Mouse (Mus musculus) hindbrain, embryonic 13.5 days (tissue): ENCODE measurements around the gene Atp10a. TPM values are rescaled to one million over a fixed set of nuclear protein-coding genes. Genes with fewer than 3 reads are reported as not detected.

ENCODE experiments used
- ATAC-seq: fragments of 200-750 bp; cut with Nextera tagmentation; 2 replicates; pipeline ENCODE4 v1.8.0; 2017; ENCODE audit warnings: moderate TSS enrichment; ENCODE audit not compliant: low FRiP score
- H3K27ac ChIP-seq: fragments of 300-500 bp; sonication (generic); 2 replicates; pipeline ENCODE4 v1.5.1; 2015; ENCODE audit warnings: inconsistent platforms, mild to moderate bottlenecking, moderate library complexity
- H3K27me3 ChIP-seq: fragments of 300-500 bp; sonication (generic); 2 replicates; pipeline ENCODE4 v1.6.1; 2015; ENCODE audit warnings: mild to moderate bottlenecking, inconsistent platforms
- H3K36me3 ChIP-seq: fragments of 300-500 bp; sonication (generic); 2 replicates; pipeline ENCODE4 v1.6.1; 2015; ENCODE audit warnings: mild to moderate bottlenecking, inconsistent platforms
- H3K4me1 ChIP-seq: fragments of 300-500 bp; sonication (generic); replicated peaks from 2 replicates; pipeline ENCODE4 v1.6.1; 2015; ENCODE audit warnings: inconsistent platforms
- H3K4me2 ChIP-seq: fragments of 300-500 bp; sonication (generic); 2 replicates; pipeline ENCODE4 v1.6.1; 2015; ENCODE audit warnings: inconsistent platforms, mild to moderate bottlenecking, moderate library complexity
- H3K4me3 ChIP-seq: fragments of 300-500 bp; sonication (generic); 2 replicates; pipeline ENCODE4 v1.5.1; 2015; ENCODE audit warnings: mild to moderate bottlenecking, inconsistent platforms
- H3K9ac ChIP-seq: fragments of 300-500 bp; sonication (generic); 2 replicates; pipeline ENCODE4 v1.6.1; 2015; ENCODE audit warnings: mild to moderate bottlenecking, inconsistent platforms
- H3K9me3 ChIP-seq: fragments of 300-500 bp; sonication (generic); 2 replicates; pipeline ENCODE4 v1.6.1; 2016; ENCODE audit warnings: inconsistent platforms
- WGBS: fragments of 180-500 bp; shearing (Covaris S2); methylation state at CpG from one replicate; pipeline ENCODE4 v1.1.7; 2015; 5-methylcytosine and 5-hydroxymethylcytosine counted together
- polyA plus RNA-seq: library from polyadenylated mRNA; unstranded; fragments of >200 nt; fragmentation: Nextera tagmentation; extraction: Ambion mirVana; gene quantifications from 2 replicates; pipeline ENCODE4 v1.2.1, GENCODE M21; 2015

Atp10a gene
- polyA plus RNA-seq, 1 experiment from 2014 or later: 0.84 TPM

DNA sequence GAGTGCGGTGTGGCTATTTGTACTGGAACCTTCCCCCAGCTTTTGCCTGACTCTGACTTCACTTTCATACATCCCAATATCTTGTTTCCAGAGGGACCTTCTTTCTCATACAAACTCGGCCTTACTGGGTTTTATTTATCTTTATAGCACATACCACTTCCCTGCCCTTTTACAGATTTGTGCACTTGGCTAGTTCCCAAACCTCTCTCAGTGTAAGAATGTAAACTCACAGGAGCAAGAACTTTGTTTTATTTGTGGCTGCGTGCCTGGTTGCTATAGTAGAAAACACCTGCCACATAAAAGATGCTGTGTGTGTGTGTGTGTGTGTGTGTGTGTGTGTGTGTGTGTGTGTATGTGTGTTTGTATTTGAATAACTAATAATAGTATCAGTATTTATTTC lies 37.4 kb downstream of the Atp10a start:
- no peaks in the 10 kb centered on the region for H3K9me3 ChIP-seq
- H3K9ac ChIP-seq: no peak overlapping the region
- ATAC-seq: no peak
- no peaks in the 10 kb centered on the region for H3K27me3 ChIP-seq
- H3K4me2 ChIP-seq: no peak overlapping the region
- H3K4me1 ChIP-seq: peaks cover 10% of the 10 kb centered on the region
- H3K36me3 ChIP-seq: no peaks in the 10 kb centered on the region
- H3K4me3 ChIP-seq: no peak overlapping the region
- H3K27ac ChIP-seq: no peak overlapping the region
- WGBS: 83% methylated on average over 3 of the region's 3 CpGs

GRCm38 (mm10) chr7:58695661-58696060 lies 39.7 kb downstream of the Atp10a start:
- no peak for ATAC-seq
- Histone ChIP-seq H3K36me3 (no peaks in the 10 kb centered on the region), H3K9ac (no peak overlapping the region), H3K4me2 (no peak overlapping the region), H3K27ac (no peak overlapping the region), H3K4me3 (no peak overlapping the region), H3K27me3 (no peaks in the 10 kb centered on the region), H3K9me3 (no peaks in the 10 kb centered on the region), H3K4me1 (0 out of 2 replicates have a peak, but pooled peaks cover 4% of the 10 kb centered on the region)
- 95% methylated on average over 1 of the region's 1 CpGs for WGBS

GRCm38 (mm10) chr7:58697092-58697491 lies 41.1 kb downstream of the Atp10a start:
- H3K4me1 ChIP-seq: 0 out of 2 replicates have a peak, but pooled peaks cover 4% of the 10 kb centered on the region
- H3K9me3 ChIP-seq: no peaks in the 10 kb centered on the region
- H3K4me3 ChIP-seq: no peak overlapping the region
- WGBS: 81% methylated on average over 2 of the region's 2 CpGs
- no peaks in the 10 kb centered on the region for H3K27me3 ChIP-seq
- no peak overlapping the region for H3K9ac ChIP-seq
- no peak overlapping the region for H3K4me2 ChIP-seq
- no peaks in the 10 kb centered on the region for H3K36me3 ChIP-seq
- H3K27ac ChIP-seq: no peak overlapping the region
- ATAC-seq: no peak

DNA sequence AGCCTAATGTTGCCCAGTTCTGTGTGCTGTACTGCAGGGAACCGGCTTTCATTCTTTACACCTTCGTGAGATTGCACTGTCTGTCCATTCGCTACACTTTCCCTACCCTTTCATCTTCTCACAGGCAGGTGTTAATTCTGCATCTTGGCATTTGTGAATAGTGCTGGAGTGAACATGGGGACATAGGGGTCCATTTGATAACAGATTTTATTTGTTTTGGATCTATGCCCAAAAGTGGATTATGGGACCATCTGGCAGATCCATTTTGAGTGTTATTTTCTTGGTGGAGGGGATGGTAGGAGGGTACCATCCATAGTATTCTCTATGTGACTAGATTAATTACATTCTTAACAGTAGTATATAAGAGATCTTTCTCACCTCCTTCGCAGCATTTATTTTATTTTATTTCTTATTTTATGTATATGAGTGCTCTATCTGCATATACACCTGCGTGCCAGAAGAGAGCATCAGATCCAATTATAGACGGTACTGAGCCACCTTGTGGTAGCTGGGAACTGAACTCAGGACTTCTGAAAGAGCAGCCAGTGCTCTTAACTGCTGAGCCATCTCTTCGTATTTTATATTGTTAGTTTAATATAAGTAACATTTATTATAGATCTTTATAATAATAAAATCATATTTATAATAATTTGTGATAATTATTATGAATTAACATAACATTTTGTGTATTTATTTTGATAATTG lies 42.9 kb downstream of the Atp10a start:
- 91% methylated on average over 7 of the region's 7 CpGs for WGBS
- Histone ChIP-seq H3K36me3 (no peaks in the 10 kb centered on the region), H3K27ac (no peak overlapping the region), H3K4me3 (no peak overlapping the region), H3K27me3 (no peaks in the 10 kb centered on the region), H3K4me2 (no peak overlapping the region), H3K9me3 (no peaks in the 10 kb centered on the region), H3K9ac (no peak overlapping the region), H3K4me1 (no peaks in the 10 kb centered on the region)
- ATAC-seq: no peak

- Histone ChIP-seq H3K9ac (no peak overlapping the region), H3K4me2 (no peak overlapping the region), H3K27ac (no peak overlapping the region), H3K4me3 (no peak overlapping the region), H3K4me1 (no peaks in the 10 kb centered on the region), H3K36me3 (no peaks in the 10 kb centered on the region), H3K27me3 (no peaks in the 10 kb centered on the region), H3K9me3 (no peaks in the 10 kb centered on the region)
- no peak for ATAC-seq
- 97% methylated on average over 4 of the region's 4 CpGs for WGBS
These were observed 45.3 kb downstream of the Atp10a start for GRCm38 (mm10) chr7:58701311-58701710.

DNA sequence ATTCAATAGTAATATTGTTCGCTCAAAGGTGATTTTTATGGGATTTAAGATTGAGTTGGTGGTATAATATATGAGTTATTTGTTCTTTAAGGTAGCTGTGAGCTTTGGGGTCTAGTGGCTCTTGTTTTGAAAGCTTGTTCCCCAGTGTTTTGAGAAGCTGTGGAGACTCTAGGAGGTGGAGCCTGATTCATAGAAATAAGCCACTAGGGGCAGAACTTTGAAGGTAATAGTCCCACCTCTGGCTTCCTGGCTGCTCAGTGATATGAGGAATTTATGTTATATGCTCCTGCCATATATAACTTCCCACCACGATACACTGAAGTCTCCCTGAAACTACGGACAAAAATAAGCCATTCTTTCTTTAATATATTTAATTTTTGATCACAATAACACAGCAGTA lies 49.2 kb downstream of the Atp10a start:
- no peaks in the 10 kb centered on the region for H3K4me1 ChIP-seq
- ATAC-seq: no peak
- H3K9me3 ChIP-seq: no peaks in the 10 kb centered on the region
- WGBS: 92% methylated on average over 3 of the region's 3 CpGs
- H3K9ac ChIP-seq: no peak overlapping the region
- H3K27ac ChIP-seq: no peak overlapping the region
- H3K27me3 ChIP-seq: no peaks in the 10 kb centered on the region
- H3K4me2 ChIP-seq: no peak overlapping the region
- H3K36me3 ChIP-seq: no peaks in the 10 kb centered on the region
- no peak overlapping the region for H3K4me3 ChIP-seq

- H3K4me2 ChIP-seq: no peak overlapping the region
- H3K27me3 ChIP-seq: no peaks in the 10 kb centered on the region
- H3K4me1 ChIP-seq: no peaks in the 10 kb centered on the region
- H3K9ac ChIP-seq: no peak overlapping the region
- no peak overlapping the region for H3K4me3 ChIP-seq
- H3K27ac ChIP-seq: no peak overlapping the region
- no peaks in the 10 kb centered on the region for H3K9me3 ChIP-seq
- 89% methylated on average over 3 of the region's 3 CpGs for WGBS
- H3K36me3 ChIP-seq: no peaks in the 10 kb centered on the region
- ATAC-seq: no peak
These were observed 53.3 kb downstream of the Atp10a start for GRCm38 (mm10) chr7:58709306-58709705.

GRCm38 (mm10) chr7:58710312-58710711 lies 54.3 kb downstream of the Atp10a start:
- H3K36me3 ChIP-seq: no peaks in the 10 kb centered on the region
- H3K4me2 ChIP-seq: no peak overlapping the region
- WGBS: 91% methylated on average over 1 of the region's 1 CpGs
- no peak overlapping the region for H3K27ac ChIP-seq
- no peak for ATAC-seq
- no peak overlapping the region for H3K9ac ChIP-seq
- H3K4me3 ChIP-seq: no peak overlapping the region
- no peaks in the 10 kb centered on the region for H3K4me1 ChIP-seq
- H3K27me3 ChIP-seq: no peaks in the 10 kb centered on the region
- no peaks in the 10 kb centered on the region for H3K9me3 ChIP-seq

DNA sequence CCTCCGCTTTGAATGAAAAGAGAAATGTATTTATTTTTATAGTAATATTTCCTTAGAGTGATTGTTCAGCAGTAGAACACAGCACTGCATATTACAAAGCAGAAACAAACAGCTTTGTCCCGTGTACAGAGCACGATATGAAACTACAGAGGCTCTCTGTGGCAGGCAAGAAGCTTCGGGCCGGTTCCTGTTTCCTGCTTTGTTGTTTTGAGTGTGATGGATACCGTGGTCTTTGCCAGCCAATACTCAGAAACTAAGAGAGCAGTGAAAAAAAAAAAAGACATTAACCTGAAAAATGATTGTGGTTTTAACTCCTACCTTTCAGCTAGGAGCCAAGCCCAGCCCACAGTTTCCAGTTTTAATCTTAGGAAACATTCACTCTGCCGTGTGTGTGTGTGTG lies 55.8 kb downstream of the Atp10a start:
- no peak overlapping the region for H3K4me2 ChIP-seq
- 88% methylated on average over 7 of the region's 7 CpGs for WGBS
- no peaks in the 10 kb centered on the region for H3K36me3 ChIP-seq
- no peaks in the 10 kb centered on the region for H3K4me1 ChIP-seq
- no peak overlapping the region for H3K4me3 ChIP-seq
- no peaks in the 10 kb centered on the region for H3K27me3 ChIP-seq
- H3K9ac ChIP-seq: no peak overlapping the region
- no peak for ATAC-seq
- H3K27ac ChIP-seq: no peak overlapping the region
- H3K9me3 ChIP-seq: no peaks in the 10 kb centered on the region

DNA sequence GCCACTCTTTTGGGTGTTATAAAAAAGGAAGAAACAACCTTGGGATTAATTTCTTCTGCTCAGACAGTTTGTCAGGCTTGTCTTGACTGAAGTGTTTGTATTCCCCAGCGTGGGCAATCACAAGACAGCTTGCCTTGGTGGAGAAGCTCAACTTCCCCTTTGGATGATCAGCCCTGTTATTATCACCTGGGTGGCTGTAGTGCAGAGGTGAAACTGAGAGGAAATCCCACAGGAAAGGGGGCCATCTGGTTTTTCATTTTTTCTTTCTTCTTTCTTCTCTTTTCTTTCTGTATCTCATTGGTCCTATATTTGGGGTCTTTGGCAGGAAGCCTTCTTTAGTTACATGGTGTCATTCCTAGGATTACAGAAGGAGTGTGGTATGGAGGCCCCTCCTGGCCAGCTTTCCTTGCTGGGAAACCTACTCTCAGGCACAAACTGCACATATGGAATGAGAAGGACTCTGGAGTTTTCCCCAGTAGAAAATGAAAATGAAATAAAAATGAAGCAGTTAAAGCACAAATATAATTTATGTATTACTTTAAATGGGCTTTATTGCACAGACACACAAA lies 59.7 kb downstream of the Atp10a start:
- no peaks in the 10 kb centered on the region for H3K4me1 ChIP-seq
- WGBS: 71% methylated on average over 1 of the region's 1 CpGs
- ATAC-seq: no peak
- H3K27ac ChIP-seq: no peak overlapping the region
- no peak overlapping the region for H3K4me2 ChIP-seq
- no peak overlapping the region for H3K4me3 ChIP-seq
- no peaks in the 10 kb centered on the region for H3K9me3 ChIP-seq
- H3K36me3 ChIP-seq: no peaks in the 10 kb centered on the region
- H3K27me3 ChIP-seq: no peaks in the 10 kb centered on the region
- H3K9ac ChIP-seq: no peak overlapping the region

- Histone ChIP-seq H3K4me2 (no peak overlapping the region), H3K36me3 (no peaks in the 10 kb centered on the region), H3K9me3 (no peaks in the 10 kb centered on the region), H3K4me1 (no peaks in the 10 kb centered on the region), H3K9ac (no peak overlapping the region), H3K4me3 (no peak overlapping the region), H3K27ac (no peak overlapping the region), H3K27me3 (no peaks in the 10 kb centered on the region)
- no peak for ATAC-seq
- WGBS: 94% methylated on average over 3 of the region's 3 CpGs
These were observed 60.7 kb downstream of the Atp10a start for GRCm38 (mm10) chr7:58716626-58717025.

- Histone ChIP-seq H3K27me3 (no peaks in the 10 kb centered on the region), H3K9me3 (no peaks in the 10 kb centered on the region), H3K4me3 (no peak overlapping the region), H3K36me3 (no peaks in the 10 kb centered on the region), H3K9ac (no peak overlapping the region), H3K27ac (no peak overlapping the region), H3K4me2 (no peak overlapping the region), H3K4me1 (no peaks in the 10 kb centered on the region)
- WGBS: 85% methylated on average over 2 of the region's 2 CpGs
- ATAC-seq: no peak
These were observed 62.6 kb downstream of the Atp10a start for GRCm38 (mm10) chr7:58718556-58718955.

GRCm38 (mm10) chr7:58719218-58719938 lies 63.4 kb downstream of the Atp10a start:
- Histone ChIP-seq H3K9me3 (no peaks in the 10 kb centered on the region), H3K4me3 (no peak overlapping the region), H3K9ac (no peak overlapping the region), H3K4me1 (no peaks in the 10 kb centered on the region), H3K27ac (no peak overlapping the region), H3K4me2 (no peak overlapping the region), H3K27me3 (no peaks in the 10 kb centered on the region), H3K36me3 (no peaks in the 10 kb centered on the region)
- no peak for ATAC-seq
- 67% methylated on average over 4 of the region's 4 CpGs for WGBS
